Mouse (Mus musculus): ENCODE results near the gene Hoxb7. TPM values are rescaled to one million over a fixed set of nuclear protein-coding genes. Genes with fewer than 3 reads are reported as not detected.

Hoxb7 gene
- polyA plus RNA-seq, 1 experiment from 2014 or later = 1.3 TPM

DNA sequence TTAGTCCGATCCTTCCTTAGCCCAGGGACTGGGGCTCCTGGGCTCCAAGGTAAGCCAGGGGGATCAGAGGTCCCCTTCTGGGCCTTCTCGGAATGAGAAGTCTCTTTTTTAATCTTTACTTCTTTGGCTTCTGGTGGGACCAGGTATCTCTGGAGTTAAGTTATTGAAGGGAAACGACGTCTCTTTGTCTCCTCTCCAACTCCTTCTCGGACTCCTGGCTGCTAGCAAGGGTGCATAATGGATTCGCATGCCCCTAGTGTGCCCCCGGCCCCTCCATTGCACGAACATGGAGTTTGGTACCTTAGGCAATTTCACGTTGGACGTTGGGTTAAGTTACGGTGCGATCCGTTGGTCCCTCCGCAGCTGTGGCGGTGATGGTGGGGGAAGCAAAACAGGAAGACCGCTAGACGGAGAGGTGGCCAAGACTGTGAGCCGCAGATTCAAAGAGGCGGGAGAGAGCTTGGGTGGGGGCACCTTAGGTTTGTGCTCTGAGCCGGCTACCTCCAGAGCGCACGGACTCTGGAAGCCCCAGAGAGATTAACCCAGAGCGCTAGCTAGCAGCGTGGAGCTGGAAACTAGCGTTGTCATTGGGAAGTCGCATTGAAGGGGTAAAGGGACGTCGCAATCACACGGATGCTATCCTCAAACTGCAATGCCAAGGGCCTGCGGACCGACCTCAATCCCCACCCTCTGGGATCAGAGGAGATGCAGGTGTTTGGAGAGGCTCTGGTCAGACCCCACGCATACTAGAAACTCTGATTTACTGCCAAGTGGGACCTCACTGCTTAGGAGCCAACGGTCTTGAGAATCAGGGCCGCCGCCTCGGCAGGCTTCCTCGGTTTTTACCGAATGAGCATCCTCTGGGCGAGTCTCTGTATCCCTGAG, 31.1 kb upstream of the Hoxb7 start:
- H3K27ac ChIP-seq (ENCODE audit: low read length) = no peak overlapping the region
- DNase-seq (ENCODE audit: low spot score) = no peak
- H3K4me1 ChIP-seq (ENCODE audit: insufficient read depth, low read depth, low read length) = no peaks in the 10 kb centered on the region
- TF ChIP-seq CTCF (IDR thresholded peaks at IDR 0.05) = no peak
- TF ChIP-seq EP300 (IDR thresholded peaks at IDR 0.05) = no peak
- H3K36me3 ChIP-seq (ENCODE audit: insufficient read depth, low read length) = no peaks in the 10 kb centered on the region
- peaks cover 79% of the 10 kb centered on the region for H3K27me3 ChIP-seq (replicated peaks; ENCODE audit: insufficient read depth, low read length)
- no peak overlapping the region; the same call in 1 of the 2 replicates for H3K4me2 ChIP-seq (replicated peaks; ENCODE audit: low read depth, low read length)
- no peak overlapping the region for H3K9ac ChIP-seq (replicated peaks; ENCODE audit: low read depth)
- H3K4me3 ChIP-seq (ENCODE audit: low read depth, low read length) = no peak overlapping the region
- H3K9me3 ChIP-seq (ENCODE audit: low read length) = no peaks in the 10 kb centered on the region
- 6% methylated on average over 39 of the region's 39 CpGs for WGBS
- no peak for ATAC-seq

DNA sequence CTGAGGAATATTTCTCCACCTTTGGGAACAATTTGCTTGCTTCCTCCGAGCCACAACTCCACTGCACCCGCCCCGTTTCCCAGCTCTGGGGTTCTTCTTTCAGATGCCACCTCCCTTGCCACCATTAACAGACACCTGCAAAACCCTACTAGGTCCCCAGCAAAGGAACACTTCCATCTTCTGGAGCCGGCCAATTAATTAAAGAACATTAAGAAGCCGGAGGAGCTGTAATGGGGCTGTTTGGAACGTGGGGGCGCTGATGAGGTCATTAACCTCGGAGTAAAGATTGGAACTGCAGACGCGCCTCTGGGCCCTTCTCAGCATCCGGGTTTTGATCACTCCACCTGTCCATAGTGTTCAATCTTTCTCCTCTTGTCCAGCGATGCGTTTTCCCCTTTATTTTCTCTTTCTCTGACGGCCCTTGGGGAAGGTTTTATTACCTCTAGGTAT, 30.4 kb upstream of the Hoxb7 start:
- Histone ChIP-seq H3K4me1 (ENCODE audit: insufficient read depth, low read depth, low read length) (no peaks in the 10 kb centered on the region), H3K9ac (replicated peaks; ENCODE audit: low read depth) (no peak overlapping the region), H3K4me2 (replicated peaks; ENCODE audit: low read depth, low read length) (no peak overlapping the region), H3K27me3 (replicated peaks; ENCODE audit: insufficient read depth, low read length) (peaks cover 78% of the 10 kb centered on the region), H3K4me3 (ENCODE audit: low read depth, low read length) (no peak overlapping the region), H3K27ac (ENCODE audit: low read length) (no peak overlapping the region), H3K9me3 (ENCODE audit: low read length) (no peaks in the 10 kb centered on the region), H3K36me3 (ENCODE audit: insufficient read depth, low read length) (no peaks in the 10 kb centered on the region)
- WGBS = 3% methylated on average over 14 of the region's 14 CpGs
- DNase-seq (ENCODE audit: low spot score) (no peak), ATAC-seq (no peak)
- TF ChIP-seq CTCF (IDR thresholded peaks at IDR 0.05) (no peak), EP300 (IDR thresholded peaks at IDR 0.05) (no peak)

- Histone ChIP-seq H3K27me3 (replicated peaks; ENCODE audit: insufficient read depth, low read length) (peaks cover 79% of the 10 kb centered on the region), H3K27ac (ENCODE audit: low read length) (no peak overlapping the region), H3K9ac (replicated peaks; ENCODE audit: low read depth) (no peak overlapping the region), H3K4me1 (ENCODE audit: insufficient read depth, low read depth, low read length) (no peaks in the 10 kb centered on the region), H3K4me2 (replicated peaks; ENCODE audit: low read depth, low read length) (no peak overlapping the region), H3K9me3 (ENCODE audit: low read length) (no peaks in the 10 kb centered on the region), H3K36me3 (ENCODE audit: insufficient read depth, low read length) (no peaks in the 10 kb centered on the region), H3K4me3 (ENCODE audit: low read depth, low read length) (no peak overlapping the region)
- no peak for DNase-seq (ENCODE audit: low spot score)
- TF ChIP-seq CTCF (IDR thresholded peaks at IDR 0.05) (no peak), EP300 (IDR thresholded peaks at IDR 0.05) (no peak)
- no peak for ATAC-seq
- WGBS = 31% methylated on average over 2 of the region's 2 CpGs
Observed at GRCm38 (mm10) chr11:96257141-96257540, 29.3 kb upstream of the Hoxb7 start.

- peaks cover 79% of the 10 kb centered on the region for H3K27me3 ChIP-seq (replicated peaks; ENCODE audit: insufficient read depth, low read length)
- WGBS = 7% methylated on average over 2 of the region's 2 CpGs
Observed at GRCm38 (mm10) chr11:96259038-96259437, 27.4 kb upstream of the Hoxb7 start.

GRCm38 (mm10) chr11:96259511-96259910, 26.9 kb upstream of the Hoxb7 start:
- peaks cover 79% of the 10 kb centered on the region for H3K27me3 ChIP-seq (replicated peaks; ENCODE audit: insufficient read depth, low read length)

More at GRCm38 (mm10) chr11:96259038-96259437, 27.4 kb upstream of the Hoxb7 start:
- Histone ChIP-seq H3K4me2 (replicated peaks; ENCODE audit: low read depth, low read length) (no peak overlapping the region), H3K27ac (ENCODE audit: low read length) (no peak overlapping the region), H3K9ac (replicated peaks; ENCODE audit: low read depth) (no peak overlapping the region), H3K4me1 (ENCODE audit: insufficient read depth, low read depth, low read length) (no peaks in the 10 kb centered on the region), H3K36me3 (ENCODE audit: insufficient read depth, low read length) (no peaks in the 10 kb centered on the region), H3K9me3 (ENCODE audit: low read length) (no peaks in the 10 kb centered on the region), H3K4me3 (ENCODE audit: low read depth, low read length) (no peak overlapping the region)
- TF ChIP-seq CTCF (IDR thresholded peaks at IDR 0.05) (no peak), EP300 (IDR thresholded peaks at IDR 0.05) (no peak)
- ATAC-seq (no peak), DNase-seq (ENCODE audit: low spot score) (no peak)

GRCm38 (mm10) chr11:96260310-96260970, 26.0 kb upstream of the Hoxb7 start:
- H3K4me1 ChIP-seq (ENCODE audit: insufficient read depth, low read depth, low read length) = no peaks in the 10 kb centered on the region
- DNase-seq (ENCODE audit: low spot score) = peak; percentile 87
- TF ChIP-seq CTCF (IDR thresholded peaks at IDR 0.05) = no peak
- TF ChIP-seq EP300 (IDR thresholded peaks at IDR 0.05) = no peak
- H3K4me3 ChIP-seq (ENCODE audit: low read depth, low read length) = no peak overlapping the region
- WGBS = 4% methylated on average over 23 of the region's 23 CpGs
- H3K4me2 ChIP-seq (replicated peaks; ENCODE audit: low read depth, low read length) = no peak overlapping the region
- H3K27me3 ChIP-seq (replicated peaks; ENCODE audit: insufficient read depth, low read length) = peaks cover 77% of the 10 kb centered on the region
- no peak overlapping the region for H3K9ac ChIP-seq (replicated peaks; ENCODE audit: low read depth)
- H3K36me3 ChIP-seq (ENCODE audit: insufficient read depth, low read length) = no peaks in the 10 kb centered on the region
- no peaks in the 10 kb centered on the region for H3K9me3 ChIP-seq (ENCODE audit: low read length)
- H3K27ac ChIP-seq (ENCODE audit: low read length) = no peak overlapping the region
- peak; percentile 86 for ATAC-seq

More at GRCm38 (mm10) chr11:96259511-96259910, 26.9 kb upstream of the Hoxb7 start:
- 17% methylated on average over 1 of the region's 1 CpGs for WGBS
- Histone ChIP-seq H3K4me1 (ENCODE audit: insufficient read depth, low read depth, low read length) (no peaks in the 10 kb centered on the region), H3K4me2 (replicated peaks; ENCODE audit: low read depth, low read length) (no peak overlapping the region), H3K4me3 (ENCODE audit: low read depth, low read length) (no peak overlapping the region), H3K36me3 (ENCODE audit: insufficient read depth, low read length) (no peaks in the 10 kb centered on the region), H3K9me3 (ENCODE audit: low read length) (no peaks in the 10 kb centered on the region), H3K27ac (ENCODE audit: low read length) (no peak overlapping the region), H3K9ac (replicated peaks; ENCODE audit: low read depth) (no peak overlapping the region)
- ATAC-seq (no peak), DNase-seq (ENCODE audit: low spot score) (no peak)
- TF ChIP-seq CTCF (IDR thresholded peaks at IDR 0.05) (no peak), EP300 (IDR thresholded peaks at IDR 0.05) (no peak)

Data from lung, postnatal 0 days (tissue).